Mouse (Mus musculus) kidney, embryonic 16.5 days (tissue): ENCODE measurements at regions not wholly inside any gene's neighbourhood (a gene's known extent, or its start where the extent isn't known, plus 50 kb on each side); places are given as distances from the start of the nearest gene placed in this dataset.

Experiments
- ATAC-seq: fragments of 200-750 bp; cut with Nextera tagmentation; 2 replicates; pipeline ENCODE4 v1.8.0; 2017; ENCODE audit warnings: moderate TSS enrichment; ENCODE audit not compliant: low FRiP score, low TSS enrichment
- H3K27ac ChIP-seq: fragments of 300-500 bp; sonication (generic); 2 replicates; pipeline ENCODE4 v1.5.1; 2014; ENCODE audit warnings: low read length
- H3K27me3 ChIP-seq: fragments of 300-500 bp; sonication (generic); 2 replicates; pipeline ENCODE4 v1.6.1; 2014; ENCODE audit warnings: low read length, control low read depth, mixed read lengths; ENCODE audit not compliant: insufficient read depth
- H3K36me3 ChIP-seq: fragments of 300-500 bp; sonication (generic); 2 replicates; pipeline ENCODE4 v1.6.1; 2014; ENCODE audit warnings: low read length, control low read depth, mixed read lengths; ENCODE audit not compliant: insufficient read depth
- H3K4me1 ChIP-seq: fragments of 300-500 bp; sonication (generic); 2 replicates; pipeline ENCODE4 v1.6.1; 2014; ENCODE audit warnings: low read length, control low read depth, mixed read lengths; ENCODE audit not compliant: insufficient read depth
- H3K4me2 ChIP-seq: fragments of 300-500 bp; sonication (generic); replicated peaks from 2 replicates; pipeline ENCODE4 v1.6.1; 2014; ENCODE audit warnings: low read depth, low read length
- H3K4me3 ChIP-seq: fragments of 300-500 bp; sonication (generic); 2 replicates; pipeline ENCODE4 v1.5.1; 2014; ENCODE audit warnings: mild to moderate bottlenecking, low read length
- H3K9ac ChIP-seq: fragments of 300-500 bp; sonication (generic); replicated peaks from 2 replicates; pipeline ENCODE4 v1.6.1; 2014; ENCODE audit warnings: low read length
- H3K9me3 ChIP-seq: fragments of 300-500 bp; sonication (generic); 2 replicates; pipeline ENCODE4 v1.6.1; 2016; ENCODE audit warnings: low read length, control low read depth
- WGBS: fragments of 180-500 bp; shearing (Covaris S2); extraction: QIAGEN DNeasy Blood & Tissue Kit; methylation state at CpG from one replicate; pipeline ENCODE4 v1.1.7; 2014; 5-methylcytosine and 5-hydroxymethylcytosine counted together

- WGBS: 89% methylated on average over 3 of the region's 3 CpGs
- H3K36me3 ChIP-seq: no peaks in the 10 kb centered on the region
- H3K9ac ChIP-seq: no peak overlapping the region
- 0 out of 2 replicates have a peak, but pooled peaks cover 3% of the 10 kb centered on the region for H3K9me3 ChIP-seq
- no peak for ATAC-seq
- no peak overlapping the region for H3K27ac ChIP-seq
- no peak overlapping the region for H3K4me2 ChIP-seq
- H3K4me3 ChIP-seq: no peak overlapping the region
- 0 out of 2 replicates have a peak, but pooled peaks cover 6% of the 10 kb centered on the region for H3K4me1 ChIP-seq
- H3K27me3 ChIP-seq: no peaks in the 10 kb centered on the region
Measured at GRCm38 (mm10) chr6:143493543-143493942, 326.5 kb downstream of the Etnk1 start.

- H3K27ac ChIP-seq: no peak overlapping the region
- H3K27me3 ChIP-seq: no peaks in the 10 kb centered on the region
- 0 out of 2 replicates have a peak, but pooled peaks cover 3% of the 10 kb centered on the region for H3K9me3 ChIP-seq
- H3K9ac ChIP-seq: no peak overlapping the region
- ATAC-seq: 0 out of 2 replicates have a peak, but pooled peaks have one; percentile 15
- no peak overlapping the region for H3K4me2 ChIP-seq
- no peaks in the 10 kb centered on the region for H3K36me3 ChIP-seq
- H3K4me3 ChIP-seq: no peak overlapping the region
- WGBS: 73% methylated on average over 11 of the region's 11 CpGs
- 0 out of 2 replicates have a peak, but pooled peaks cover 6% of the 10 kb centered on the region for H3K4me1 ChIP-seq
Measured at GRCm38 (mm10) chr6:143494341-143494740, 327.3 kb downstream of the Etnk1 start.

GRCm38 (mm10) chr6:143494886-143495285, 327.9 kb downstream of the Etnk1 start:
- Histone ChIP-seq H3K27ac (no peak overlapping the region), H3K36me3 (no peaks in the 10 kb centered on the region), H3K4me2 (0 out of 2 replicates have a peak overlapping the region, but pooled peaks have one; percentile 10), H3K27me3 (no peaks in the 10 kb centered on the region), H3K4me1 (0 out of 2 replicates have a peak, but pooled peaks cover 6% of the 10 kb centered on the region), H3K9me3 (0 out of 2 replicates have a peak, but pooled peaks cover 3% of the 10 kb centered on the region), H3K4me3 (no peak overlapping the region), H3K9ac (no peak overlapping the region)
- ATAC-seq: peak; percentile 59; the same call in 1 of the 2 replicates
- 33% methylated on average over 7 of the region's 7 CpGs for WGBS

GRCm38 (mm10) chr6:143498764-143499163, 331.7 kb downstream of the Etnk1 start:
- 67% methylated on average over 14 of the region's 14 CpGs for WGBS
- ATAC-seq: no peak

GRCm38 (mm10) chr6:143499259-143500043, 332.4 kb downstream of the Etnk1 start:
- no peak for ATAC-seq
- Histone ChIP-seq H3K36me3 (no peaks in the 10 kb centered on the region), H3K27me3 (no peaks in the 10 kb centered on the region), H3K9ac (no peak overlapping the region), H3K4me1 (0 out of 2 replicates have a peak, but pooled peaks cover 5% of the 10 kb centered on the region), H3K4me2 (no peak overlapping the region), H3K9me3 (no peaks in the 10 kb centered on the region), H3K27ac (no peak overlapping the region), H3K4me3 (no peak overlapping the region)
- WGBS: 65% methylated on average over 19 of the region's 19 CpGs

More at GRCm38 (mm10) chr6:143498764-143499163, 331.7 kb downstream of the Etnk1 start:
- no peak overlapping the region for H3K4me3 ChIP-seq
- no peak overlapping the region for H3K27ac ChIP-seq
- H3K36me3 ChIP-seq: no peaks in the 10 kb centered on the region
- no peaks in the 10 kb centered on the region for H3K27me3 ChIP-seq
- H3K9me3 ChIP-seq: no peaks in the 10 kb centered on the region
- no peak overlapping the region for H3K9ac ChIP-seq
- no peak overlapping the region for H3K4me2 ChIP-seq
- H3K4me1 ChIP-seq: 0 out of 2 replicates have a peak, but pooled peaks cover 6% of the 10 kb centered on the region

GRCm38 (mm10) chr6:143502803-143503202, 335.8 kb downstream of the Etnk1 start:
- no peak overlapping the region for H3K27ac ChIP-seq
- no peak overlapping the region for H3K4me3 ChIP-seq
- peaks cover 4% of the 10 kb centered on the region; the same call in 1 of the 2 replicates for H3K9me3 ChIP-seq
- no peaks in the 10 kb centered on the region for H3K4me1 ChIP-seq
- H3K27me3 ChIP-seq: no peaks in the 10 kb centered on the region
- no peak for ATAC-seq
- no peak overlapping the region for H3K4me2 ChIP-seq
- WGBS: 79% methylated on average over 8 of the region's 8 CpGs
- H3K9ac ChIP-seq: no peak overlapping the region
- no peaks in the 10 kb centered on the region for H3K36me3 ChIP-seq

GRCm38 (mm10) chr6:143503953-143504352, 336.9 kb downstream of the Etnk1 start:
- H3K27ac ChIP-seq: no peak overlapping the region
- H3K36me3 ChIP-seq: no peaks in the 10 kb centered on the region
- peaks cover 4% of the 10 kb centered on the region; the same call in 1 of the 2 replicates for H3K9me3 ChIP-seq
- H3K27me3 ChIP-seq: no peaks in the 10 kb centered on the region
- no peak for ATAC-seq
- H3K9ac ChIP-seq: no peak overlapping the region
- WGBS: 78% methylated on average over 4 of the region's 4 CpGs
- no peaks in the 10 kb centered on the region for H3K4me1 ChIP-seq
- H3K4me2 ChIP-seq: no peak overlapping the region
- H3K4me3 ChIP-seq: no peak overlapping the region

- WGBS: 83% methylated on average over 5 of the region's 5 CpGs
- Histone ChIP-seq H3K9ac (no peak overlapping the region), H3K27me3 (no peaks in the 10 kb centered on the region), H3K4me1 (no peaks in the 10 kb centered on the region), H3K36me3 (no peaks in the 10 kb centered on the region), H3K4me3 (no peak overlapping the region), H3K4me2 (no peak overlapping the region), H3K27ac (no peak overlapping the region), H3K9me3 (peaks cover 6% of the 10 kb centered on the region; the same call in 1 of the 2 replicates)
- no peak for ATAC-seq
Measured at GRCm38 (mm10) chr6:143513459-143513858, 346.4 kb downstream of the Etnk1 start.

- no peaks in the 10 kb centered on the region for H3K4me1 ChIP-seq
- H3K27me3 ChIP-seq: no peaks in the 10 kb centered on the region
- no peak overlapping the region for H3K27ac ChIP-seq
- no peak overlapping the region for H3K4me3 ChIP-seq
- H3K9ac ChIP-seq: no peak overlapping the region
- WGBS: 75% methylated on average over 12 of the region's 12 CpGs
- H3K4me2 ChIP-seq: no peak overlapping the region
- H3K36me3 ChIP-seq: no peaks in the 10 kb centered on the region
- no peak; the same call in 1 of the 2 replicates for ATAC-seq
- peaks cover 6% of the 10 kb centered on the region; the same call in 1 of the 2 replicates for H3K9me3 ChIP-seq
Measured at GRCm38 (mm10) chr6:143515137-143515536, 348.1 kb downstream of the Etnk1 start.

- no peaks in the 10 kb centered on the region for H3K27me3 ChIP-seq
- H3K9me3 ChIP-seq: 0 out of 2 replicates have a peak, but pooled peaks cover 4% of the 10 kb centered on the region
- no peak overlapping the region for H3K4me3 ChIP-seq
- no peak overlapping the region for H3K4me2 ChIP-seq
- H3K36me3 ChIP-seq: no peaks in the 10 kb centered on the region
- WGBS: 83% methylated on average over 1 of the region's 1 CpGs
- no peak overlapping the region for H3K9ac ChIP-seq
- H3K27ac ChIP-seq: no peak overlapping the region
- H3K4me1 ChIP-seq: no peaks in the 10 kb centered on the region
- no peak for ATAC-seq
Measured at GRCm38 (mm10) chr6:143516746-143517145, 349.7 kb downstream of the Etnk1 start.
